Mouse (Mus musculus): ENCODE measurements at regions not wholly inside any gene's neighbourhood (a gene's known extent, or its start where the extent isn't known, plus 50 kb on each side); places are given as distances from the start of the nearest gene placed in this dataset.

- Histone ChIP-seq H3K4me1 (ENCODE audit: insufficient read depth, low read depth, low read length) (no peaks in the 10 kb centered on the region), H3K9ac (replicated peaks; ENCODE audit: low read depth) (no peak overlapping the region), H3K4me3 (ENCODE audit: low read depth, low read length) (no peak overlapping the region), H3K27ac (ENCODE audit: low read length) (no peak overlapping the region), H3K9me3 (ENCODE audit: low read length) (no peaks in the 10 kb centered on the region), H3K4me2 (replicated peaks; ENCODE audit: low read depth, low read length) (no peak overlapping the region), H3K36me3 (ENCODE audit: insufficient read depth, low read length) (no peaks in the 10 kb centered on the region), H3K27me3 (replicated peaks; ENCODE audit: insufficient read depth, low read length) (no peaks in the 10 kb centered on the region)
- TF ChIP-seq EP300 (IDR thresholded peaks at IDR 0.05), result no peak
- no peak for TF ChIP-seq CTCF (IDR thresholded peaks at IDR 0.05)
- ATAC-seq (no peak), DNase-seq (ENCODE audit: low spot score) (no peak)
- 42% methylated on average over 11 of the region's 11 CpGs for WGBS
Observed at GRCm38 (mm10) chr5:129297657-129298349, 201.3 kb downstream of the Adgrd1 start.

GRCm38 (mm10) chr5:129298646-129299455 lies 202.2 kb upstream of the Sfswap start:
- Histone ChIP-seq H3K4me3 (ENCODE audit: low read depth, low read length) (no peak overlapping the region), H3K9ac (replicated peaks; ENCODE audit: low read depth) (no peak overlapping the region), H3K27ac (ENCODE audit: low read length) (no peak overlapping the region), H3K9me3 (ENCODE audit: low read length) (no peaks in the 10 kb centered on the region), H3K4me2 (replicated peaks; ENCODE audit: low read depth, low read length) (no peak overlapping the region), H3K36me3 (ENCODE audit: insufficient read depth, low read length) (no peaks in the 10 kb centered on the region), H3K27me3 (replicated peaks; ENCODE audit: insufficient read depth, low read length) (no peaks in the 10 kb centered on the region), H3K4me1 (ENCODE audit: insufficient read depth, low read depth, low read length) (no peaks in the 10 kb centered on the region)
- 18% methylated on average over 10 of the region's 11 CpGs for WGBS
- TF ChIP-seq EP300 (IDR thresholded peaks at IDR 0.05) (no peak), CTCF (IDR thresholded peaks at IDR 0.05) (no peak)
- no peak for DNase-seq (ENCODE audit: low spot score)
- ATAC-seq, result 0 out of 2 replicates have a peak, but pooled peaks have one; percentile 14

DNA sequence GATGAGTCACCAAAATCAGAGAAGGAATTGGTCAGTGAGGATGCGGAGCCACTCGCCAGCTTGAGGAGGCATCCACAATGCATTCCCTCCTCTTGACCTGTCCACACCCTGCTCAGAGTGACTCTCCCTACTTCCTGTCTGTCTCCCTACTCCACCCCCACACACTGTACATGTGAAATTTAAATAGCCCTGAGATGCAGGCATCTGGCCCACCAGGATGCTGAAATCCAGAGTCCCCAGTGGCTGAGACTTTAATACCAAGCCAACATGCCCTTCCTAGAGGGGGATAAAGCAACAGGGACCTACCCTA lies 201.6 kb upstream of the Sfswap start:
- 52% methylated on average over 2 of the region's 2 CpGs for WGBS
- peak; percentile 63 for ATAC-seq

DNA sequence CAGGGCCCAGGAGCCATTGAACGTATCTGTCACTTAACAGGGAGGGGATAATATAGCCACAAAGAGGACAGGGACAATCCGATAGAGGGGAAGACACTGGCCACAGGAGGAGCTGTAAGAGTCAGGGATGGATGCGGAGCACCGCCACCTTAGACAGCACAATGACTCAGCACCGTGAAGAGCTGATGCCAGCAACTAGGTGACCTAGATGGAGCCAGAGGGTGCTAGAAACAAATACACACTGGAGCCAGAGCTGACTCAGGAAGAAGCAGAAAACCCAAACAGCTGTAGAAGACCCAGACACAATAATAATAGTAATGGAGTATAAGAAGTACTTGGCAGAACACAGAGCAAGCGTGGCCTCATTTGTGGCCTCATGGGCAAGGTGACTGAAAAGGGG lies 200.6 kb upstream of the Sfswap start:
- no peak for TF ChIP-seq CTCF (IDR thresholded peaks at IDR 0.05)
- no peak for TF ChIP-seq EP300 (IDR thresholded peaks at IDR 0.05)
- ATAC-seq (no peak), DNase-seq (ENCODE audit: low spot score) (no peak)
- Histone ChIP-seq H3K4me2 (replicated peaks; ENCODE audit: low read depth, low read length) (no peak overlapping the region), H3K27me3 (replicated peaks; ENCODE audit: insufficient read depth, low read length) (no peaks in the 10 kb centered on the region), H3K4me1 (ENCODE audit: insufficient read depth, low read depth, low read length) (no peaks in the 10 kb centered on the region), H3K27ac (ENCODE audit: low read length) (no peak overlapping the region), H3K4me3 (ENCODE audit: low read depth, low read length) (no peak overlapping the region), H3K9me3 (ENCODE audit: low read length) (no peaks in the 10 kb centered on the region), H3K9ac (replicated peaks; ENCODE audit: low read depth) (no peak overlapping the region), H3K36me3 (ENCODE audit: insufficient read depth, low read length) (no peaks in the 10 kb centered on the region)
- WGBS, result 86% methylated on average over 6 of the region's 6 CpGs

More for the DNA sequence above, 201.6 kb upstream of the Sfswap start:
- Histone ChIP-seq H3K4me2 (replicated peaks; ENCODE audit: low read depth, low read length) (no peak overlapping the region), H3K4me1 (ENCODE audit: insufficient read depth, low read depth, low read length) (no peaks in the 10 kb centered on the region), H3K9me3 (ENCODE audit: low read length) (no peaks in the 10 kb centered on the region), H3K9ac (replicated peaks; ENCODE audit: low read depth) (no peak overlapping the region), H3K27ac (ENCODE audit: low read length) (no peak overlapping the region), H3K27me3 (replicated peaks; ENCODE audit: insufficient read depth, low read length) (no peaks in the 10 kb centered on the region), H3K4me3 (ENCODE audit: low read depth, low read length) (no peak overlapping the region), H3K36me3 (ENCODE audit: insufficient read depth, low read length) (no peaks in the 10 kb centered on the region)
- TF ChIP-seq CTCF (IDR thresholded peaks at IDR 0.05), result no peak
- TF ChIP-seq EP300 (IDR thresholded peaks at IDR 0.05), result no peak
- peak; percentile 21 for DNase-seq (ENCODE audit: low spot score)

GRCm38 (mm10) chr5:129315626-129316025 lies 185.4 kb upstream of the Sfswap start:
- H3K4me2 ChIP-seq (replicated peaks; ENCODE audit: low read depth, low read length), result no peak overlapping the region
- ATAC-seq, result no peak
- WGBS, result 56% methylated on average over 9 of the region's 9 CpGs
- no peaks in the 10 kb centered on the region for H3K4me1 ChIP-seq (ENCODE audit: insufficient read depth, low read depth, low read length)
- TF ChIP-seq CTCF (IDR thresholded peaks at IDR 0.05), result no peak
- TF ChIP-seq EP300 (IDR thresholded peaks at IDR 0.05), result no peak
- no peaks in the 10 kb centered on the region for H3K27me3 ChIP-seq (replicated peaks; ENCODE audit: insufficient read depth, low read length)
- DNase-seq (ENCODE audit: low spot score), result no peak
- H3K36me3 ChIP-seq (ENCODE audit: insufficient read depth, low read length), result no peaks in the 10 kb centered on the region
- no peak overlapping the region for H3K27ac ChIP-seq (ENCODE audit: low read length)
- H3K9ac ChIP-seq (replicated peaks; ENCODE audit: low read depth), result no peak overlapping the region
- H3K9me3 ChIP-seq (ENCODE audit: low read length), result no peaks in the 10 kb centered on the region
- no peak overlapping the region for H3K4me3 ChIP-seq (ENCODE audit: low read depth, low read length)

- Histone ChIP-seq H3K9ac (replicated peaks; ENCODE audit: low read depth) (no peak overlapping the region), H3K4me3 (ENCODE audit: low read depth, low read length) (no peak overlapping the region), H3K27ac (ENCODE audit: low read length) (no peak overlapping the region), H3K4me1 (ENCODE audit: insufficient read depth, low read depth, low read length) (no peaks in the 10 kb centered on the region), H3K9me3 (ENCODE audit: low read length) (no peaks in the 10 kb centered on the region), H3K4me2 (replicated peaks; ENCODE audit: low read depth, low read length) (no peak overlapping the region), H3K36me3 (ENCODE audit: insufficient read depth, low read length) (no peaks in the 10 kb centered on the region), H3K27me3 (replicated peaks; ENCODE audit: insufficient read depth, low read length) (no peaks in the 10 kb centered on the region)
- TF ChIP-seq EP300 (IDR thresholded peaks at IDR 0.05), result no peak
- TF ChIP-seq CTCF (IDR thresholded peaks at IDR 0.05), result peak; percentile 11; the same call in 1 of the 2 replicates
- WGBS, result 13% methylated on average over 11 of the region's 11 CpGs
- DNase-seq (ENCODE audit: low spot score), result no peak
- no peak for ATAC-seq
Observed at GRCm38 (mm10) chr5:129331094-129331523, 169.9 kb upstream of the Sfswap start.

Measured in lung, postnatal 0 days (tissue).